Mouse (Mus musculus): ENCODE data around the gene Cx3cr1. TPM values are rescaled to one million over a fixed set of nuclear protein-coding genes. Genes with fewer than 3 reads are reported as not detected.

The Cx3cr1 gene
- polyA plus RNA-seq, 1 experiment: 14.4 TPM

DNA sequence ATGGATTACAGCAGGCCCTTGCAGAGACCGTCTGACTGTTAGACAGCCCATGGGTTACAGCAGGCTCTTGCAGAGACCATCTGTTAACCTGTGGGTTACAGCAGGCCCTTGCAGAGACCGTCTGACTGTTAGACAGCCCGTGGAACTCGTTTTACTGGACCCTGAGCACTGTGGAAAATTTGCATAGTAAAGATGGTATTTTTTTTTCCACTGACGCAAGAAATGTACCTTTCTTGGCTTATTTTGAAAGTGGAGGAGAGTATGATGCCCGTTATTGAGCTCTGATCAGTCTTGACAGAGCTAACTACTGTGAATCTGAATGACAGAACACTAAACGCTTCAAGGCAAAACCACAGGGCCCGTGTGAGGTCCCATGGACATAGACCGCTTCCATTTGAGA lies 13.5 kb downstream of the Cx3cr1 start:
- Histone ChIP-seq H3K27ac (ENCODE audit: insufficient read depth, low read length) (no peak overlapping the region), H3K4me1 (ENCODE audit: control insufficient read depth, insufficient read depth, insufficient read length) (peaks cover 11% of the 10 kb centered on the region; the same call in 1 of the 2 replicates), H3K27me3 (ENCODE audit: control insufficient read depth, insufficient read depth, low read length) (no peaks in the 10 kb centered on the region), H3K36me3 (ENCODE audit: control insufficient read depth, insufficient read depth, low read length) (no peaks in the 10 kb centered on the region), H3K4me3 (ENCODE audit: extremely low read depth, insufficient read depth, insufficient read length) (no peak overlapping the region)
- WGBS: 70% methylated on average over 9 of the region's 9 CpGs
- TF ChIP-seq POLR2A (IDR thresholded peaks at IDR 0.05; ENCODE audit: low read depth, low read length): no peak
- no peak for TF ChIP-seq CTCF (IDR thresholded peaks at IDR 0.05; ENCODE audit: extremely low read depth, insufficient read depth, insufficient read length, insufficient replicate concordance)
- DNase-seq (ENCODE audit: low read depth in 1 of 2, low spot score in 2 of 2): no peak

- H3K27me3 ChIP-seq (ENCODE audit: control insufficient read depth, insufficient read depth, low read length): no peaks in the 10 kb centered on the region
- WGBS: 8% methylated on average over 8 of the region's 8 CpGs
- H3K27ac ChIP-seq (ENCODE audit: insufficient read depth, low read length): peak overlapping the region; percentile 49
- peak; percentile 16 to 35 for DNase-seq (ENCODE audit: low read depth in 1 of 2, low spot score in 2 of 2)
- no peak; the same call in 1 of the 2 replicates for TF ChIP-seq CTCF (IDR thresholded peaks at IDR 0.05; ENCODE audit: extremely low read depth, insufficient read depth, insufficient read length, insufficient replicate concordance)
- TF ChIP-seq POLR2A (IDR thresholded peaks at IDR 0.05; ENCODE audit: low read depth, low read length): no peak
- no peaks in the 10 kb centered on the region for H3K36me3 ChIP-seq (ENCODE audit: control insufficient read depth, insufficient read depth, low read length)
- H3K4me1 ChIP-seq (ENCODE audit: control insufficient read depth, insufficient read depth, insufficient read length): peaks cover 11% of the 10 kb centered on the region; the same call in 1 of the 2 replicates
- no peak overlapping the region for H3K4me3 ChIP-seq (ENCODE audit: extremely low read depth, insufficient read depth, insufficient read length)
Observed at GRCm38 (mm10) chr9:120054545-120055277, 15.0 kb downstream of the Cx3cr1 start.

DNA sequence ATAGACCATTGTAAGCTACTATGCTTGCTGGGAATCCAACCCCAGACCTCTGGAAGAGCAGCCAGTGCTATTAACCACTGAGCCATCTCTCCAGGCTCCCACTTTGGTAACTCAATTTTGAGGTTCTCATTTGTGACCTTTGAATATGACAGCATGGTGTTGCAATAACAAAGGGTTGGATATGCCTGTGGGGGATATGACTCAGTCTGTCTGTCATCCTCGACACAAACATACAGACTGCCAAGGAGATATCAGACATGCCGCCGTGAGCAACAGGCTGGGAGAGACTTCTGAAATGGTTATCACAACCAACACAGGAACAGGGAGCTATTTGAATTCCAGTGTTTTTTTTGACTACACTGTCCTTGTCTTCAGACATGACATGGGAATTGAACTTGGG lies 20.3 kb downstream of the Cx3cr1 start:
- DNase-seq (ENCODE audit: low read depth in 1 of 2, low spot score in 2 of 2): no peak
- H3K4me3 ChIP-seq (ENCODE audit: extremely low read depth, insufficient read depth, insufficient read length): no peak overlapping the region
- no peaks in the 10 kb centered on the region for H3K36me3 ChIP-seq (ENCODE audit: control insufficient read depth, insufficient read depth, low read length)
- 70% methylated on average over 3 of the region's 3 CpGs for WGBS
- H3K27ac ChIP-seq (ENCODE audit: insufficient read depth, low read length): no peak overlapping the region
- no peaks in the 10 kb centered on the region for H3K27me3 ChIP-seq (ENCODE audit: control insufficient read depth, insufficient read depth, low read length)
- H3K4me1 ChIP-seq (ENCODE audit: control insufficient read depth, insufficient read depth, insufficient read length): no peaks in the 10 kb centered on the region; the same call in 1 of the 2 replicates
- no peak for TF ChIP-seq CTCF (IDR thresholded peaks at IDR 0.05; ENCODE audit: extremely low read depth, insufficient read depth, insufficient read length, insufficient replicate concordance)
- TF ChIP-seq POLR2A (IDR thresholded peaks at IDR 0.05; ENCODE audit: low read depth, low read length): no peak

DNA sequence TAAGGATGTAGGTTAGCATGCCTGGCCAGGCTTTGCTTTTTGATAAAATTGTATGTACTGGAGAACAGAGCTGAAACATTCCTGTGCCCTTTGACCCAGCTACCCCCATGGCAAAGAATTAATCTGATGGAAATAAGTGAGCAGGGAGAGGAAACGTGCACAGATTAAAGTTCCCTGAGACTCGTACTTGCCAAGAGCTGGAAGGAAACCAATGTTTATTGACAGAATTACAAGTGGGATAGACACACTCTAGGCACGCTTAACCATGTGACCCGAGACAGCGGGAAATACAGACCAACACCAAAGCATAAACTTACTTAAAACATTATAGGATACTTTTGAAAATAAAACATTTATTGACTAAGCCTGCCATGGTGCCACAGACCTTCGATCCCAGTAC lies 21.2 kb downstream of the Cx3cr1 start:
- no peaks in the 10 kb centered on the region for H3K27me3 ChIP-seq (ENCODE audit: control insufficient read depth, insufficient read depth, low read length)

DNA sequence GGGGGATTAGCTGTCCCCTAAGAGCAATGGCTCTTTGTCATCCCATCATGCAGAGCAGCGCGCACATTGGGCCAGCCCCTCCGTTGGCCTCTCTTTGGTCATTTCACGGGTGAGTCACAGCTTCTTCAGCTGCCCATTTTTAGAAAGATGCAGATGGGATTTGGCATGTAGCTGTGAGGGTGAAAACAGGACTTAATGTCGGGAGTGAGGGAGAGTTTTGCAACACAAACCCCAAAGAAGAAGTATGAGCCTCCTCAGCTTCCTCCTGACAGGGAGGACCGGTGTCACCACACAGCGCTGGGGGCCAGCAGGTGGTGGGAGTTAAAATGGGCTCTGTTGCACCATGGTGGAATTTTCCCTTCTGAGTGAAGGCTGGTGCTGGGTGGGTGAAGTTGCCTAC lies 26.6 kb downstream of the Cx3cr1 start:
- Histone ChIP-seq H3K27me3 (ENCODE audit: control insufficient read depth, insufficient read depth, low read length) (no peaks in the 10 kb centered on the region), H3K4me1 (ENCODE audit: control insufficient read depth, insufficient read depth, insufficient read length) (no peaks in the 10 kb centered on the region), H3K4me3 (ENCODE audit: extremely low read depth, insufficient read depth, insufficient read length) (no peak overlapping the region), H3K36me3 (ENCODE audit: control insufficient read depth, insufficient read depth, low read length) (no peaks in the 10 kb centered on the region), H3K27ac (ENCODE audit: insufficient read depth, low read length) (no peak overlapping the region)
- no peak for TF ChIP-seq POLR2A (IDR thresholded peaks at IDR 0.05; ENCODE audit: low read depth, low read length)
- no peak for TF ChIP-seq CTCF (IDR thresholded peaks at IDR 0.05; ENCODE audit: extremely low read depth, insufficient read depth, insufficient read length, insufficient replicate concordance)
- 47% methylated on average over 7 of the region's 7 CpGs for WGBS
- no peak for DNase-seq (ENCODE audit: low read depth in 1 of 2, low spot score in 2 of 2)

More for the DNA sequence above, 21.2 kb downstream of the Cx3cr1 start:
- TF ChIP-seq POLR2A (IDR thresholded peaks at IDR 0.05; ENCODE audit: low read depth, low read length) (no peak), CTCF (IDR thresholded peaks at IDR 0.05; ENCODE audit: extremely low read depth, insufficient read depth, insufficient read length, insufficient replicate concordance) (no peak)
- Histone ChIP-seq H3K4me1 (ENCODE audit: control insufficient read depth, insufficient read depth, insufficient read length) (no peaks in the 10 kb centered on the region), H3K27ac (ENCODE audit: insufficient read depth, low read length) (no peak overlapping the region), H3K36me3 (ENCODE audit: control insufficient read depth, insufficient read depth, low read length) (no peaks in the 10 kb centered on the region), H3K4me3 (ENCODE audit: extremely low read depth, insufficient read depth, insufficient read length) (no peak overlapping the region)
- 87% methylated on average over 6 of the region's 6 CpGs for WGBS
- DNase-seq (ENCODE audit: low read depth in 1 of 2, low spot score in 2 of 2): no peak

DNA sequence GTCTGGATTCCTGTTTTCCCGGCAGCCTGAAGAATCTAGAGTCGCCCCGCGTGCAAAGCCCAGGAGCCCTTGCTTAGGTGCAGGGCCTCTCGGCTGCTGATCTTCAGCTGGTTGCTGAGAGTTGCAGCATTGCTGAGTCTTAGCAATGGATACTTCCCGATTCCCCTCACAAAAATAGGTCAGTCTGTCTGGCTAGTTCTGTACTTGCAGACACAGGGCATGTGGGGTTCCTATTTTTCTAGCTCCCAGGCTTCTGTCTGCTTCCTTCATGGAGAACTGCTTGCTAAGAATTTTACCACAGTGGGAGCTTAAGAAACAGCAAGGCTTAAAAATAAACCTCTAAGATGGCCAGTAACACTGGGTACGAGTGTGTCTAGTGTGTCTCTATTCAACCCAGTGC lies 32.3 kb downstream of the Cx3cr1 start:
- 68% methylated on average over 7 of the region's 7 CpGs for WGBS

DNA sequence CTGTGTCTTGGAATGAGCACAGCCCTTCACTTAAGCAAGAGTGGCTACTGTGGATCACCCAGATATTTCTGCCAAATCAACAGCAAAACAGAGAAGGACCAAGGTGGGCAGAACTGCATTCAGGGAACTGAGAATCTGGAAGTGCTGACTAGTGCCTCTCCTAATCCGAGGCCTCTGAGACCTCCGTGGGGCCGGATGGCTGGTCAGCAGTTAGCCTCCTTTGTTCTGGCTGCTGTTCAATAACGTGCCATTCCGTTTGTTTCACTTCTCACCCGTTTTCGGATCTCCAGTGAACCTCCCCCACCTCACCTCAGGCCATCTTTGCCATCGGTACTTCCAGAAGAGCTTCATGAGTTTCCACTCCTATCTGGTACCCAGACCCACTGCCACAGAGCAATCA lies 35.3 kb downstream of the Cx3cr1 start:
- no peak overlapping the region for H3K27ac ChIP-seq (ENCODE audit: insufficient read depth, low read length)
- H3K4me1 ChIP-seq (ENCODE audit: control insufficient read depth, insufficient read depth, insufficient read length): peaks cover 3% of the 10 kb centered on the region; the same call in 1 of the 2 replicates
- DNase-seq (ENCODE audit: low read depth in 1 of 2, low spot score in 2 of 2): no peak
- TF ChIP-seq CTCF (IDR thresholded peaks at IDR 0.05; ENCODE audit: extremely low read depth, insufficient read depth, insufficient read length, insufficient replicate concordance): no peak
- TF ChIP-seq POLR2A (IDR thresholded peaks at IDR 0.05; ENCODE audit: low read depth, low read length): no peak
- 84% methylated on average over 8 of the region's 8 CpGs for WGBS
- H3K27me3 ChIP-seq (ENCODE audit: control insufficient read depth, insufficient read depth, low read length): no peaks in the 10 kb centered on the region
- no peaks in the 10 kb centered on the region for H3K36me3 ChIP-seq (ENCODE audit: control insufficient read depth, insufficient read depth, low read length)
- H3K4me3 ChIP-seq (ENCODE audit: extremely low read depth, insufficient read depth, insufficient read length): no peak overlapping the region

More for the DNA sequence above, 32.3 kb downstream of the Cx3cr1 start:
- DNase-seq (ENCODE audit: low read depth in 1 of 2, low spot score in 2 of 2): no peak
- Histone ChIP-seq H3K27ac (ENCODE audit: insufficient read depth, low read length) (no peak overlapping the region), H3K36me3 (ENCODE audit: control insufficient read depth, insufficient read depth, low read length) (no peaks in the 10 kb centered on the region), H3K4me1 (ENCODE audit: control insufficient read depth, insufficient read depth, insufficient read length) (no peaks in the 10 kb centered on the region; the same call in 1 of the 2 replicates), H3K4me3 (ENCODE audit: extremely low read depth, insufficient read depth, insufficient read length) (no peak overlapping the region), H3K27me3 (ENCODE audit: control insufficient read depth, insufficient read depth, low read length) (no peaks in the 10 kb centered on the region)
- TF ChIP-seq CTCF (IDR thresholded peaks at IDR 0.05; ENCODE audit: extremely low read depth, insufficient read depth, insufficient read length, insufficient replicate concordance) (no peak), POLR2A (IDR thresholded peaks at IDR 0.05; ENCODE audit: low read depth, low read length) (no peak)

All from spleen, adult 2 months (tissue).